Mouse (Mus musculus) heart, adult 8-10 months (tissue): Measurements from ENCODE around the gene Cep104. TPM values are rescaled to one million over a fixed set of nuclear protein-coding genes. Genes with fewer than 3 reads are reported as not detected.
A peak's percentile ranks its signal among the peaks of the same experiment; 100 is the strongest.

Experiments
- DNase-seq: peaks from one replicate; pipeline ENCODE4 v3.0.0; 2022; ENCODE audit warnings: low spot score
- total RNA-seq, 4 experiments: library from RNA; stranded (reverse); gene quantifications; 2 replicates each; pipeline ENCODE4 v1.2.4; 2022

Gene Cep104
- 10 to 100 TPM; 29.4 to 34.6 (median 32.1) TPM for total RNA-seq

- peak; percentile 92 for DNase-seq
Observed at GRCm38 (mm10) chr4:153974431-153975291, at the start of gene Cep104, which contains the start of gene Dffb. Gene Cep104, plus strand, starts transcription at chr4:153975194. Gene Dffb, minus strand, starts transcription at chr4:153975126.

- no peak for DNase-seq
Observed at GRCm38 (mm10) chr4:153928772-153929299, 46.2 kb upstream of the Cep104 start.

GRCm38 (mm10) chr4:153929425-153929824 lies 45.6 kb upstream of the Cep104 start:
- DNase-seq: no peak

DNA sequence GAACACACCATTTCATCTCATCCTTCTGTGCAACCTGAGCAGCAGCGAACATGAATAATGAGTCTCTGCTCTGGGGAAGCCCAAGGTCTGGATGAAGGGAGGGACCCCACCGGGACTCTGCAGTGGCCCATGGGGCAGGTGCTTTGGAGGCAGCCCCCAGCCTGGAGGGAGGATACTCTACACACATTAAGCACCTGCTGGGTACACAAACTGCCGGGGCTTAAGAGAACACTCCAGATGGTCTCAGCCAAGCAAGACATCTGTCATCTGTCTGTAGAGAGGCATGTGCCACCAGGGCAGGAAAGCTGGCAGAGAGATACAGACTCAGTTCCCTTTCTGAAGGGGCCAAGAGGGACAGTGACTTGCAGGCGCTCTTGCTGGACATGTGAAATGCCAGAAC lies 45.1 kb upstream of the Cep104 start:
- DNase-seq: no peak

- DNase-seq: no peak
Observed at GRCm38 (mm10) chr4:153943243-153943642, 31.8 kb upstream of the Cep104 start.

DNA sequence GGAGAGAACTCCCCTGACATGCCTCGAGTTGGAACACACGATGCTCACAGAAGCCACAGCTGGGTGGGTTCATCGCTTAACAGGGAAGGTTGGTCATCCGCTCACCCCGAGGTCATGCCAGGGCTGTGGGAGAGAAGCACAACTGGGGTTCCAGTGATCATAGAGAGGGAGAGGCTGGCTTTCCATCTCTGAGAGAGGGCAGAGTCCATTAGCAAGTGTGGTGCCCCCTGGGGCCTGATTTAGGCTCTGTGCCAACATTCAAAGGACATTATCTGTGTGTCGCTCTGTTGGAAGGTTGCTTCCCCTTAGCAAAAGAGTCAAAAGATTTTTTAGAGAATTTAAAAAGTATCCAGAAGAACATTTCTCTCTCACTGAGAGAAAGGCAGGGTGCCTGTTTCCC lies 30.7 kb upstream of the Cep104 start:
- DNase-seq: no peak

- DNase-seq: no peak
Observed at GRCm38 (mm10) chr4:153945741-153946140, 29.3 kb upstream of the Cep104 start.

DNA sequence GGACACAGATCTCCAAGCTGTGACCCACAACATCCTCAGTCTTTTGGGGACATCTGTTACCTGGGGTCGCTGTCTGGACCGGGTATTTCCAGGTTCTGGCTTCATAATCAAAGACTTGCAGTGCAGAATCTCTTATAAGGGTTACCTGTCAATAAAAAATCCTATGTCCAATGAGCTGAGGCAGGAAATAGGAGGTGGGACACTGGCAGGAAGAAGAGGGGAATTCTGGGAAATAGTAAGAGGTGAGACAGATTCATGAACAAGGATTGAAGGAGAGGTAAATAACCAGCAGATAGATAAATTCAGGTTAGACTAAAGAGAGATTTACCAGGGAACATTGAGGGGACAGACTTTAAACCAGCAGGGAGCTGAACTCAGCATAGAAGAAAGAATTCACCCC lies 24.6 kb upstream of the Cep104 start:
- DNase-seq: no peak

GRCm38 (mm10) chr4:153951150-153951549 lies 23.8 kb upstream of the Cep104 start:
- no peak for DNase-seq

- no peak for DNase-seq
Observed at GRCm38 (mm10) chr4:153951692-153952091, 23.3 kb upstream of the Cep104 start.

DNA sequence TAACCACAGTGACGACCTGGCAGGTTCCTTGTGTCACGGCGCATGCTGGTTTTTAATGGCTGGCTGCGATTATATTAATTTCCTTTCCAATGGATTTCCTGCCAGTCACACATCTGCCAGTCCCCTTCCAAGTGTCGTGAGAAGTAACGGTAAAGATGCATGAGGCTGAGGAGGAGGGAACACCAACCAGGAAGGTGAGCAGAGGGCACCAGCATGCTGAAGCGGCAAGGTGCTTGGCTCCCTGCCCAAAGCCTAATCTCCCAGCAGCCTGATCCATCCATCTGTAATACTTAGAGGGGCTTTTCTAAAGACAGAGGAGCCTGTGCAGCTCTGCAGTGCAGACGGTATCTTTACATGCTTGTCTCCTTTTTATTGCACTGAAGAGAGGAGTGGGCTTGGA lies 19.3 kb upstream of the Cep104 start:
- DNase-seq: no peak

GRCm38 (mm10) chr4:153956569-153957405 lies 18.2 kb upstream of the Cep104 start, which contains the start of gene A430005L14Rik:
Gene A430005L14Rik, plus strand, starts transcription at chr4:153957237.
- peak; percentile 95 for DNase-seq

- peak; percentile 9 for DNase-seq
Observed at GRCm38 (mm10) chr4:153957444-153958250, 17.3 kb upstream of the Cep104 start.

DNA sequence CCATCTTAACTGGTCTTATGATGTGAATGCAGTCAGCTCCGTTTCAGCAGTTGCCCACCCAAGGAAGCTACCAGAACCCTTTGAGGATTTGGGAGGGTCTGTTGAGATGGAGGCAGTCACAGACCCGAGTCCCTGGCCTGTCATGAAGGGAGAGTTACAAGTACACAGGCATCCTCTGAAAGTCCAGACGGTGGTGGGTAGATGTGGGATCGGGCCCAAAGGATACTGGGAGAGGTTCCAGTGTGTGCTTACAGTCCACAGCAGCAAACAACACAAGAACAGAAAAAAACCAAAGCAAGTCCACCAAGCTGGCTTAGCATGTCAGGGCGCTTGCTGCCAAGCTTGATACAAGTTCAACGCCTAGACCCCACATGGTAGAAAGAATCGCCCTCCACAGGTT lies 12.4 kb upstream of the Cep104 start:
- DNase-seq: no peak

- no peak for DNase-seq
Observed at GRCm38 (mm10) chr4:153966651-153967050, 8.3 kb upstream of the Cep104 start.

DNA sequence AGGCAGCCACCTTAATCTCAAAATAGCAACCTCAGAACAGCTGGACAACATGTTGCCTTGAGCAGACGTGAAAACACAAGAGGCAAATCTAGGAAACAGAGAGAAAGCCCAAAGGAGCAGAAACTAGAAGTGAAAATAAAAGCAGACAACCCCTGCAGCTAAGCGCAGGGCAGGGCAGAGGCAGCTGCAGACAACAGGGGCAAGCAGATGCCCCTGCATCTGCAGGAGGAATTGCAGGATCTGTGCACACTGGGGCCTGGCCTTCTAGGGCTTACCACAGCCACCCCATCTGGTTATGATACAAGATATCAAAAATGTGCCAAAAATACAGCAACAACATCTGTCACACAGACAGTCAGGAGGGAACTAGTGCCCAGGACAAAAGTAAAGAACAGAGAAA lies 7.4 kb upstream of the Cep104 start:
- no peak for DNase-seq

GRCm38 (mm10) chr4:153968063-153968462 lies 6.9 kb upstream of the Cep104 start:
- DNase-seq: no peak

DNA sequence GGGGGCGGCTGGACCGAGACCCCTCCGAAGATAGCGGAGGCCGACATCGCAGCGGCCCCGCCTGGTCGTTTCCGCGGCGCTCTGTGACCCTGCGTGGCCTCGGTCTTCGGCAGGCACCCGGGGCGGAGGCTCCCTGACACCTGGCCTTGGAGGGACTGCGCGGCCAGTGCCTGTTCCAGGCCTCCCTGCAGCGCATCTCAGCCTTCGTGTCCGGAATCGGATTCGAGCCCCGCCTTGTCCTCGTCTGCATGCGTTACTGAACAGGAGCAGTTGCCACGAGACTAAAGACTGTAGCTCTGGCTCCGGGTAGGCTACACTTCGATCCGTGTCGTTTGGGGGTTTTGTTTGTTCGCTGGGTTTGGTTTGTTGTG lies 283 bp downstream of the Cep104 start:
- peak; percentile 6 for DNase-seq

DNA sequence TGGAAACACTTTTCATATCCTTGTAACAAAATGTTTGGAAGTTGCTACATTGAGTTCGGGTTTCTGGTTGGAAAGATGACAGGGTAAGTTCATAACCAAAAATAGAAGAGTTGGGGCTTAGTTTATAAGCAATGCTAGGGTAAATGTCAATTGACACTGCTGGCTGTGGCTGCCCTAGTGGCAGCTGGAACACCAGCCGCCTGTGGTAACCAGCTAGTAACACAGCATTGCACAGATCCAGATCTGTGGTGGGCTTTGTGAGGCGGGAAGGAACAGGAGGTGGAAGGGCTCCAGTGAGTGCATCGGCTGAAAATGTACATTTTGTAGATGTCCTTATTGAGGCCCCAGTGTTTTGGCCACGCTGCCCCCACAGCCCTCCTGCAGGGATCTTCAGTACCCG lies 774 bp downstream of the Cep104 start:
- no peak for DNase-seq

GRCm38 (mm10) chr4:153979243-153979642 lies 4.2 kb downstream of the Cep104 start:
- no peak for DNase-seq

DNA sequence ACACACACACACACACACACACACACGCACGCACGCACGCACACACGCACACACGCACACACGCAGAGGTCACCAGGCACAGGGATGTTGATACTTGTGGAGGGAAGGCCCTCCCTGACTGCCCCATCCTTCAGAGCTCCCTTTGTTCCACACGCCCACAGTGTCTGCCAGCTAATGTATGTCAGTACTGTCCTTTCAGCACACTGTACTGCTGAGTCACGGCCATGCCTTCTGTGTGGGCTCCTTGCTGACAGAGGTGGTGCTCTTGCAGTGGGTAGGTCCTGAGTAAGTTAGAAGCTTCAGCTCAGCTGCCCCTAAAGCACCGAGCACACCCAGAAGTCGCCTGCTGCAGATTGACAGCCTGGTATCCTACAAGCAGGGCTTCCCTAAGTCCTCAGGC lies 5.5 kb downstream of the Cep104 start:
- no peak for DNase-seq
